Mouse (Mus musculus): ENCODE data around the gene Btbd11. TPM values are rescaled to one million over a fixed set of nuclear protein-coding genes. Genes with fewer than 3 reads are reported as not detected.

Btbd11 gene
- polyA plus RNA-seq, 1 experiment = 3.8 TPM

DNA sequence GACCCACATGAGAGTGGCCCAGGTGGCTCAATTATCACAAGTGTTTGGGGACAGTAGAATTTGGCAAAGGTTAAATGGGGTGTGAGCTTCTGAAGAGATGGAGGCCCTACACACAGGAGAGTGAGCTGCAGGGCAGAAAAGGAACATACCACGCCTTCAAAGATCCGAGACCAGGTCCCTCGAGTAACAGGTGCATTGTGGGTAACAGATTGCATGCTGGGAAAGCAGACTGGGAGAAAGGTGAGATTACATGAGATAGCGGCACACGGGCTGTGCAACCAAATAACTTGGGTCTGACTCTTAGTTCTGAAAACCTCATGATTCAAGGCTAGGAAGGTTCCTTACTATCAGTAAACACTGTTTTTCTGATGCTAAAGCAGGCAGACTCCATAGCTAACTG lies 209.7 kb downstream of the Btbd11 start:
- WGBS = 85% methylated on average over 5 of the region's 5 CpGs
- H3K4me1 ChIP-seq (ENCODE audit: control insufficient read depth, insufficient read depth, low read length) = no peaks in the 10 kb centered on the region; the same call in 1 of the 2 replicates
- no peak overlapping the region for H3K4me3 ChIP-seq (replicated peaks; ENCODE audit: extremely low read depth, low read depth, low read length)
- DNase-seq = no peak
- TF ChIP-seq POLR2A (IDR thresholded peaks at IDR 0.05; ENCODE audit: borderline replicate concordance, extremely low read depth, low read depth, low read length) (no peak), CTCF (IDR thresholded peaks at IDR 0.05; ENCODE audit: insufficient read depth, low read length) (no peak)

DNA sequence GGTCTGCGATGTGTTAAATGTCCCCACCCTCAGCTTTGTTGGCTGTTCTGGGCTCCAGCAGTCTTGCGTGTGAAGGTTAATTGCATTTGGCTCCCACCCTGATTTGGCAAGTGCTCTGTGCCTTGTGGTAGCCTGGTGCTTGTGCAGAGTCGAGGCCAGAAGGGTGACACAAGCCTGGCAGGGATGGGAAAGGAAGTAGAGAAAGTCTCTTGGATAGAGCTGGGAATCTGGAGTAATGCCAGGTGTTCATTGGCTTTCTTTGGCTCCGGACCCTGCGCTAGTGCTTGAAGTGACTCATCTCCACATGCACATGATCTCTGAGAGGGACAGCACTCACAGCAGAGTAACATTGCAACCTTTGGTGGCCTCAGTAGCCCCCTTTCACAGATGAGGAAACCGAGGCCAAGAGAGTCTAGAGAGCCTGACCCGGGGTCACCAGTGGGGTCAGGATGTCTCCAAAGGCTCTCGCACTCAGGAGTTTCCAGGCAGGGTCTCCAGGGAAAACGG lies 211.5 kb downstream of the Btbd11 start:
- no peak for DNase-seq
- TF ChIP-seq CTCF (IDR thresholded peaks at IDR 0.05; ENCODE audit: insufficient read depth, low read length) (no peak), POLR2A (IDR thresholded peaks at IDR 0.05; ENCODE audit: borderline replicate concordance, extremely low read depth, low read depth, low read length) (no peak)
- WGBS = 35% methylated on average over 9 of the region's 9 CpGs
- H3K4me3 ChIP-seq (replicated peaks; ENCODE audit: extremely low read depth, low read depth, low read length) = no peak overlapping the region
- no peaks in the 10 kb centered on the region; the same call in 1 of the 2 replicates for H3K4me1 ChIP-seq (ENCODE audit: control insufficient read depth, insufficient read depth, low read length)

DNA sequence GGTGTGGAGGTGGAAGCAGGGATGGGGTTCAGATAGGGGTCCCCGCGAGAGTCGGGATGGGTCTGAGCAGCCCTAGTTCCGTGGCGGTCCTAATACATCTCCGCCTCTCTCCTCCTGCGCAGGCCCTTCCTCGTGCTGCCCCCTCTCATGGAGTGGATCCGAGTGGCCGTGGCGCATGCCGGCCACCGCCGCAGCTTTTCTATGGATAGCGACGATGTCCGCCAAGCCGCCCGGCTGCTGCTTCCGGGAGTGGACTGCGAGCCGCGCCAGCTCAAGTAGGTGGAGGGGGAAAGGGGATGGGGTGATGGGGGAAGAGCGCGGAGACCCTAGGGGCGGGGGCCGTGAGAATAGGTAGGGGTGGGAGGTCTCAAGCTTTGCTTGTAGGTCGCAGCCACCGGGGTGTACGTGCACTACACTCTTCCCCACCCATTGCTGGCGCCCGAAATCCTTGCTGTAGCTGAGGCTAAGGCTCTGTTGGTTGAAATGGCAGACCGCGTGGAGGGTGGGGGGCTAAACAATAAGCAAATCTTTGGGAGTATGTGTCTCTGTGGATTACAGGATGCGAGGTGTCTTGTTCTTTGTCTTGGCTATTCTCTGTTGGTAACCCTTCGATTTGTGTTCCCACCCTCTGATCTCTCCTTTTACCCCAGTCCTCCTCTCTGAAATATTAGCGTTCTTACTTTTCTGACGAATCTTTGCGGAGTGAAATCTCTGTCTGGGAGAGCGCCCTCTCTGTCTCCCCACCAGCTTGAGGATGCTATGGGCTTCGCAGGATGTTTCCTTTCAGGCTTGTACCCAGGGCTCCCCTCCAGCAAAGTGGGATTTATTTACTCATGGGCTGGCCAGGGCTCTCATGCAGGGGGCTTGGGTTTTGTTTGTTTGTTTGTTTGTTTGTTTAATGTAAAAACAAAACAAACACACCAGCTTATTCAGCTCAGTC lies 212.3 kb downstream of the Btbd11 start:
- Histone ChIP-seq H3K4me3 (replicated peaks; ENCODE audit: extremely low read depth, low read depth, low read length) (no peak overlapping the region), H3K4me1 (ENCODE audit: control insufficient read depth, insufficient read depth, low read length) (no peaks in the 10 kb centered on the region; the same call in 1 of the 2 replicates)
- no peak for DNase-seq
- TF ChIP-seq POLR2A (IDR thresholded peaks at IDR 0.05; ENCODE audit: borderline replicate concordance, extremely low read depth, low read depth, low read length) (no peak), CTCF (IDR thresholded peaks at IDR 0.05; ENCODE audit: insufficient read depth, low read length) (no peak)
- WGBS = 3% methylated on average over 41 of the region's 41 CpGs

DNA sequence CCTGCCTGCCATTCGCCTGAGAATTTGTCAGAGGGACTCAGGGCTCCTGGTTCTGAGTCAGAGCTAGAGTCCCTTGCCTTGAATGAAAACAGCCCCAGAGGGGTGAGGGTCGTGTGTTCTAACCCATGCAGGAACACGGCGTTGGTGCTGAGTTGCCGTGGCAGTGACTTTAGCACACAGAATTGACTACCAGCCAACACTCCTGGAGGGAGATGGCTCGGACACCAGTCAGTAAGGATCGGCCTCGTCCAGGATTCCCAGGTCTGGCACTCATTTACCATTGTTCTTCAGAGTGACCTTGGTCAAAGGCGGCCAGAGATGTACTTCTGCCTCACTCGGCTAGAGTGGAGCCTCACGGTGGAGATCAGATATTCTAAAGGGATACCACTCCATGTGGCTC lies 215.9 kb downstream of the Btbd11 start:
- Histone ChIP-seq H3K4me1 (ENCODE audit: control insufficient read depth, insufficient read depth, low read length) (no peaks in the 10 kb centered on the region; the same call in 1 of the 2 replicates), H3K4me3 (replicated peaks; ENCODE audit: extremely low read depth, low read depth, low read length) (no peak overlapping the region)
- TF ChIP-seq POLR2A (IDR thresholded peaks at IDR 0.05; ENCODE audit: borderline replicate concordance, extremely low read depth, low read depth, low read length) = no peak
- TF ChIP-seq CTCF (IDR thresholded peaks at IDR 0.05; ENCODE audit: insufficient read depth, low read length) = no peak
- no peak for DNase-seq
- 84% methylated on average over 11 of the region's 11 CpGs for WGBS

DNA sequence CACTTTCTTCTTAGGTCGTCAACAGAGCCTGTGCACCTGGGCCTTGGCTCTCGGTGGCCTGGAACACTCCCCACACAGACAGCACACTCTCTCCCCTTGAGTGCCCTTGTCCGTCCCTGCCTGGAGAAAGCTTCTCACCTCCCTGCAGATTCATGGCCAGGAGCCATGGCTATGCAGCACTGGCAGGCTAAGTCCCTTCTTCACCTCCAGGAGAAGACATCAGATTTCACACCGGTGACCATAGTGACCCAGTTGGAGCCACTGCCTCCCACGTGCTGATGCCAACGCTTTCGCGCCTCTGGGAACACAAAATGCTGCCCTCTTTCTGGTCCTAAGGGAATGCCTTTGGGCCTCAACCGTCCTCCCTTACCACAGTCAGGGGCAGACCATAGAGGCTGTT lies 217.9 kb downstream of the Btbd11 start:
- no peak for DNase-seq
- 71% methylated on average over 9 of the region's 9 CpGs for WGBS

DNA sequence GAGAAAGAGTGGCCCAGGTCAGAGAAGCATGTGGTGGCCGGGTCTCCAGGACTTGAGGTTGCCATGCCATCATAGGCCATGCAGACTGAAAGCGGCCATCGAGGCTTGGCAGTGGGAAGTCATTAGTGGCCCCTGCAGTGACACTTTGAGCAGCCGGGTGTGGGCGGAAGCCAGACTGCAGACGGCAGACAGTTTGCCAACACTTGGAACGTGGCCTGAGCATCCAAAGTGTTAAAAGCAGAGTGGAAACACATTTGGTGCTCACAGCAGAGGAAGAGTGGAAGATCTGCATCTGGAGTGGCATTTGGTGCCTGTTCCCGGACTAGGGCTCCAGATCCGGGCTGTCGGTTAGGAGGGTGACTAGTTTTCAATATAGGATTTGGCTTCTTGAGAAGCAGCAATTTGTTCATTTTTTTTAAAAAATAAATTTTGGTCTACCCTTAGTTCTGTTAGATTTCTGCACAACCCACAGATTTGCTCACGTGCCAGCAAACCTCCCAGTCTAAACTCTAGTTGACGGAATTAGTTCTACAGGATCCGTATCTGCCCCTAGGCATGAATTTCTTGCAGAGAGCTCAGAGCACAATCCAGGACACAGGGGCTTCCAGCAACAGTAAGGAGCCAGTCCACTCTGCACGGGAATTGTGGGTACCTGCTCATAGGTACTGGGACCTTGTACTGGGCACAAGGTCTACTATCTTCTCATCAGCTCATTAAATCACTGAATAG lies 222.1 kb downstream of the Btbd11 start:
- WGBS = 82% methylated on average over 14 of the region's 14 CpGs
- no peak for DNase-seq
- no peak for TF ChIP-seq CTCF (IDR thresholded peaks at IDR 0.05; ENCODE audit: insufficient read depth, low read length)
- no peak for TF ChIP-seq POLR2A (IDR thresholded peaks at IDR 0.05; ENCODE audit: borderline replicate concordance, extremely low read depth, low read depth, low read length)
- H3K4me1 ChIP-seq (ENCODE audit: control insufficient read depth, insufficient read depth, low read length) = no peaks in the 10 kb centered on the region
- H3K4me3 ChIP-seq (replicated peaks; ENCODE audit: extremely low read depth, low read depth, low read length) = no peak overlapping the region

More for the DNA sequence above, 217.9 kb downstream of the Btbd11 start:
- Histone ChIP-seq H3K4me3 (replicated peaks; ENCODE audit: extremely low read depth, low read depth, low read length) (no peak overlapping the region), H3K4me1 (ENCODE audit: control insufficient read depth, insufficient read depth, low read length) (no peaks in the 10 kb centered on the region)
- no peak for TF ChIP-seq CTCF (IDR thresholded peaks at IDR 0.05; ENCODE audit: insufficient read depth, low read length)
- no peak for TF ChIP-seq POLR2A (IDR thresholded peaks at IDR 0.05; ENCODE audit: borderline replicate concordance, extremely low read depth, low read depth, low read length)

DNA sequence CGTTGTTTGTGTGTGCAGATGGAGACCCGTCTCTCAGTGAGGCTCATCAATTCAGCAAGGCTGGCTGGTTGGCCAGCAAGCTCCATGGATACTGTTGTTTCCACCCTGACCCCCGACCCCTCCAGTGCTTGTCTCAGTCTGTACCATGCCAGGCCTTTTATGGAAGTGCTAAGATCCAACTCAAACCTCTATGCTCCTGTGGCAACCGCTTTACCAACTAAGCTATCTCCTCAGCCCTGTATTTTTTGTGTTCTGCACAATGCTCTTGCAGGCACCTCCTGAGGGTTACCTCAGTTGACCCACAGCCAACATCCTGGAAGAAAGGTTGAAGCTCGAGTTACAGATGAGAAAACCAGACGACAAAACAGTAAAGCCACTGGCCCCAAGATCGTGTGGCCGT lies 230.5 kb downstream of the Btbd11 start:
- TF ChIP-seq CTCF (IDR thresholded peaks at IDR 0.05; ENCODE audit: insufficient read depth, low read length) (no peak), POLR2A (IDR thresholded peaks at IDR 0.05; ENCODE audit: borderline replicate concordance, extremely low read depth, low read depth, low read length) (no peak)
- 61% methylated on average over 8 of the region's 8 CpGs for WGBS
- no peak for DNase-seq
- Histone ChIP-seq H3K4me1 (ENCODE audit: control insufficient read depth, insufficient read depth, low read length) (no peaks in the 10 kb centered on the region), H3K4me3 (replicated peaks; ENCODE audit: extremely low read depth, low read depth, low read length) (no peak overlapping the region)

DNA sequence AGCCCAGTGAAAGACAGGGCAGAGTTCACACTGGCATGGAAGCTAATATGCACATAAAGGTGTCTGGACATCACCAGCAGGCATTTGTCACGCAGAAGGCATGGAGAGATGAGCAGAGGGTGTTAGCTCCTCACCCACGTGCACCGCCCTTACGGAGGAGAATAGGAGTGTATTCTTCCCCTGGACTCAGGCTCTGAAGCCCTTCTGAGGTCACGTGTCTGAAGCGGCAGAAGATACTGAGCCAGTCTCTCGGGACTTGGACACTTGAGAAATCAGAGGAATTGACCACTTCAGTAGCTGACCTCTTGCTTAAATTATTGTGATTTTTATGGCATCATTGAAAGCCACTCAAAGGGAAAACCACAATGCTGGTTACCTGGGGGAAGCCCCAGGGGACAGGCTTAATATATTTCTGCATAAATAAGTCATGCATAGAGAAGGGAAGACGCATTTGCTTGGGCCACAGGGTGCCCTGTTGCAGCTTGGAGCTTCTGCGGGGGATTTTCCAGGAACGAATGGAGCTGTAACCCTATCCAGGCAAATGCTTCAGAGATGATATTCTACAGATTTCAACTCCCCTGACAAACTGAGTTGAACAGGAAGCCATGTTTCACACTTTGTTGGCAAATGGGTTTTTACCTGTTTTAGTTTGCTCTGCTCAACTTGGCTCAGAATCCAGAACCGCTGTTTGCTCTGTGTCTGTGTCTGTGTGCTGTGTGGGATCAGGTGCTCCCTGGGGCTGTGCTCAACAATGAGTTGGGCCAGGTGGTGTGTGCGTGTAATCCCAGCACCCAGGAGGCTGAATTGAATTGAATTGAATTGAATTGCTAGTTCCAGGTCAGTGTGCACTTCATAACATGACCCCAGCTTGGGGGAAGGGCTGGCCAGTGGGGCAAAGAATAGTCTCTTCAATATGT lies 231.1 kb downstream of the Btbd11 start:
- no peak for TF ChIP-seq POLR2A (IDR thresholded peaks at IDR 0.05; ENCODE audit: borderline replicate concordance, extremely low read depth, low read depth, low read length)
- no peak for TF ChIP-seq CTCF (IDR thresholded peaks at IDR 0.05; ENCODE audit: insufficient read depth, low read length)
- no peak for DNase-seq
- H3K4me1 ChIP-seq (ENCODE audit: control insufficient read depth, insufficient read depth, low read length) = no peaks in the 10 kb centered on the region
- WGBS = 75% methylated on average over 12 of the region's 12 CpGs
- no peak overlapping the region for H3K4me3 ChIP-seq (replicated peaks; ENCODE audit: extremely low read depth, low read depth, low read length)
